16 mouse cellular contexts compared by ENCODE assay signal in genomic region chr4:133294084-133294483, GRCm38 (mm10). TPM values are rescaled to one million over a fixed set of nuclear protein-coding genes. Genes with fewer than 3 reads are reported as not detected.
A peak's percentile ranks its signal among the peaks of the same experiment; 100 is the strongest.
DNase-seq lines count a peak whose midpoint lies in the region; ATAC-seq lines count a peak whose summit lies in the region.
"Had no signal": no experiment of that assay in that cellular context is flagged by ENCODE, and none has a peak within 500 bp of the region (broad histone marks: within the 10 kb centered on the region; RNA-seq: fewer than 3 reads in every experiment).

No protein-coding gene starts in this region.

- no peak overlapping the region for H3K4me3 ChIP-seq in heart, embryonic 11.5 days (ENCODE audit: low read depth, low read length)
- peak overlapping the region; percentile 33; the same call in 1 of the 2 replicates for H3K4me3 ChIP-seq in embryonic facial prominence, embryonic 10.5 days
- H3K4me3 ChIP-seq in embryonic facial prominence, embryonic 12.5 days, result no peak overlapping the region
- H3K4me3 ChIP-seq: forebrain, embryonic 13.5 days; intestine, embryonic 15.5 days; liver, embryonic 15.5 days had no signal

- no peak overlapping the region; the same call in 1 of the 2 replicates for H3K9ac ChIP-seq in heart, embryonic 11.5 days (ENCODE audit: low read depth, low read length)
- H3K9ac ChIP-seq in embryonic facial prominence, embryonic 12.5 days, result peak overlapping the region; percentile 31; the same call in 1 of the 2 replicates
- H3K9ac ChIP-seq: intestine, embryonic 15.5 days; liver, embryonic 15.5 days had no signal

- peaks cover 28% of the 10 kb centered on the region for H3K4me1 ChIP-seq in heart, embryonic 11.5 days (ENCODE audit: control insufficient read depth, insufficient read depth, low read length)
- peaks cover 45% of the 10 kb centered on the region for H3K4me1 ChIP-seq in embryonic facial prominence, embryonic 10.5 days
- H3K4me1 ChIP-seq in embryonic facial prominence, embryonic 12.5 days, result peaks cover 33% of the 10 kb centered on the region

- H3K4me2 ChIP-seq in heart, embryonic 11.5 days, result no peak overlapping the region
- H3K4me2 ChIP-seq in embryonic facial prominence, embryonic 12.5 days (replicated peaks), result no peak overlapping the region
- H3K4me2 ChIP-seq: intestine, embryonic 15.5 days; liver, embryonic 15.5 days had no signal

- peaks cover 8% of the 10 kb centered on the region; the same call in 1 of the 2 replicates for H3K36me3 ChIP-seq in heart, embryonic 11.5 days (ENCODE audit: control insufficient read depth, insufficient read depth, low read length)
- H3K36me3 ChIP-seq in embryonic facial prominence, embryonic 10.5 days (replicated peaks), result peaks cover 56% of the 10 kb centered on the region
- H3K36me3 ChIP-seq in embryonic facial prominence, embryonic 12.5 days, result peaks cover 26% of the 10 kb centered on the region; the same call in 1 of the 2 replicates

- no peaks in the 10 kb centered on the region for H3K9me3 ChIP-seq in heart, embryonic 11.5 days (replicated peaks; ENCODE audit: control insufficient read depth, low read length)
- H3K9me3 ChIP-seq in embryonic facial prominence, embryonic 10.5 days, result no peaks in the 10 kb centered on the region
- no peaks in the 10 kb centered on the region for H3K9me3 ChIP-seq in embryonic facial prominence, embryonic 12.5 days
- H3K9me3 ChIP-seq: forebrain, embryonic 13.5 days; G1E; intestine, embryonic 15.5 days; liver, embryonic 15.5 days had no signal

- H3K27ac ChIP-seq in heart, embryonic 11.5 days (ENCODE audit: low read depth, low read length), result no peak overlapping the region
- H3K27ac ChIP-seq in embryonic facial prominence, embryonic 10.5 days (replicated peaks), result peak overlapping the region; percentile 82
- no peak overlapping the region for H3K27ac ChIP-seq in embryonic facial prominence, embryonic 12.5 days
- H3K27ac ChIP-seq: intestine, embryonic 15.5 days; liver, embryonic 15.5 days had no signal

- peak; percentile 81 for DNase-seq in heart, adult 11 months
- DNase-seq in kidney, postnatal 4 days, result peak; percentile 29 to 46
- DNase-seq in kidney, adult 9 months, result no peak
- peak; percentile 24 for DNase-seq in embryonic facial prominence, embryonic 10.5 days (ENCODE audit: low spot score)
- DNase-seq in right cerebral cortex, postnatal 36 days (ENCODE audit: low spot score in 2 of 2), result no peak
- DNase-seq: adrenal gland, adult 8-10 months; cerebellum, adult 8-10 months; left cerebral cortex, postnatal 4 days; lung, postnatal 14 days; retina, postnatal 1 day had no signal

- H3K27me3 ChIP-seq in heart, embryonic 11.5 days (ENCODE audit: control insufficient read depth, insufficient read depth, low read length), result peaks cover 4% of the 10 kb centered on the region; the same call in 1 of the 2 replicates
- peaks cover 12% of the 10 kb centered on the region for H3K27me3 ChIP-seq in embryonic facial prominence, embryonic 10.5 days (replicated peaks; ENCODE audit: low read depth, poor library complexity, severe bottlenecking)
- H3K27me3 ChIP-seq in embryonic facial prominence, embryonic 12.5 days, result 0 out of 2 replicates have a peak, but pooled peaks cover 4% of the 10 kb centered on the region
- H3K27me3 ChIP-seq: forebrain, embryonic 13.5 days; intestine, embryonic 15.5 days; liver, embryonic 15.5 days had no signal

- 41% methylated on average over 11 of the region's 11 CpGs for WGBS in heart, embryonic 11.5 days (ENCODE audit: insufficient replicate concordance)
- 25% methylated on average over 11 of the region's 11 CpGs for WGBS in embryonic facial prominence, embryonic 10.5 days
- WGBS in embryonic facial prominence, embryonic 12.5 days, result 36% methylated on average over 11 of the region's 11 CpGs

- ATAC-seq in heart, embryonic 11.5 days (replicated peaks; ENCODE audit: insufficient number of reproducible peaks, low FRiP score, low TSS enrichment), result no peak
- ATAC-seq in embryonic facial prominence, embryonic 12.5 days (ENCODE audit: insufficient number of reproducible peaks, insufficient read depth, low FRiP score, low TSS enrichment), result no peak
- ATAC-seq: forebrain, embryonic 13.5 days had no signal

RNA-seq across cellular contexts. Expression of gene Tmem222, which starts 16.5 kb away (rescaled TPM):
- polyA plus RNA-seq in heart, embryonic 11.5 days (2014; fragmentation: Nextera tagmentation; extraction: Ambion mirVana), result 57.5 and 64.9 TPM in 2 replicates
- 81.4 and 86.7 TPM in 2 replicates for polyA plus RNA-seq in embryonic facial prominence, embryonic 10.5 days (2016; fragmentation: Nextera tagmentation; extraction: Ambion mirVana)
- 80.2 and 81.8 TPM in 2 replicates for polyA plus RNA-seq in embryonic facial prominence, embryonic 12.5 days (2016; fragmentation: Nextera tagmentation; extraction: Ambion mirVana)

RNA-seq across cellular contexts. Expression of gene Sytl1, which starts 31.2 kb away (rescaled TPM):
- 0.11 and 0.42 TPM in 2 replicates for polyA plus RNA-seq in heart, embryonic 11.5 days (2014; fragmentation: Nextera tagmentation; extraction: Ambion mirVana)
- polyA plus RNA-seq in embryonic facial prominence, embryonic 10.5 days (2016; fragmentation: Nextera tagmentation; extraction: Ambion mirVana), result 1.3 and 1.6 TPM in 2 replicates
- polyA plus RNA-seq in embryonic facial prominence, embryonic 12.5 days (2016; fragmentation: Nextera tagmentation; extraction: Ambion mirVana), result 2.3 and 2.8 TPM in 2 replicates

RNA-seq across cellular contexts. Expression of gene Map3k6, which starts 53.5 kb away (rescaled TPM):
- 1.5 and 1.7 TPM in 2 replicates for polyA plus RNA-seq in heart, embryonic 11.5 days (2014; fragmentation: Nextera tagmentation; extraction: Ambion mirVana)
- 1.7 and 1.8 TPM in 2 replicates for polyA plus RNA-seq in embryonic facial prominence, embryonic 10.5 days (2016; fragmentation: Nextera tagmentation; extraction: Ambion mirVana)
- polyA plus RNA-seq in embryonic facial prominence, embryonic 12.5 days (2016; fragmentation: Nextera tagmentation; extraction: Ambion mirVana), result 2.6 and 2.7 TPM in 2 replicates

RNA-seq across cellular contexts. Expression of gene Wdtc1, which starts 59.2 kb away (rescaled TPM):
- 13.3 and 15.5 TPM in 2 replicates for polyA plus RNA-seq in heart, embryonic 11.5 days (2014; fragmentation: Nextera tagmentation; extraction: Ambion mirVana)
- 17.2 and 17.7 TPM in 2 replicates for polyA plus RNA-seq in embryonic facial prominence, embryonic 10.5 days (2016; fragmentation: Nextera tagmentation; extraction: Ambion mirVana)
- 17.0 and 18.7 TPM in 2 replicates for polyA plus RNA-seq in embryonic facial prominence, embryonic 12.5 days (2016; fragmentation: Nextera tagmentation; extraction: Ambion mirVana)

Comparison
In these comparisons a context has a peak if more than half of its experiments do, and no peak if none do; other contexts are left out.
1. DNase-seq: peak in heart, adult 11 months (single experiment), kidney, postnatal 4 days (2 of 2) and embryonic facial prominence, embryonic 10.5 days (single experiment); none in kidney, adult 9 months (single experiment) and right cerebral cortex, postnatal 36 days (0 of 2).